Mouse (Mus musculus) kidney, adult 2 months (tissue): ENCODE measurements around the gene Zfp280d. TPM values are rescaled to one million over a fixed set of nuclear protein-coding genes. Genes with fewer than 3 reads are reported as not detected.
"Not testable (repeated sequence)": the region's sequence is repeated elsewhere in the genome, so short reads cannot be mapped to it uniquely, and the experiment has no call there.

ENCODE experiments used
- DNase-seq: peaks from one replicate; pipeline ENCODE4 v3.0.0; 2021
- H3K27ac ChIP-seq: fragments of 200-500 bp; 2 replicates; pipeline ENCODE4 v1.5.1; 2012; ENCODE audit warnings: low read depth, low read length, control low read depth, inconsistent platforms; ENCODE audit not compliant: insufficient read depth
- H3K27me3 ChIP-seq: fragments of 200-500 bp; replicated peaks from 2 replicates; pipeline ENCODE4 v1.6.1; 2012; ENCODE audit warnings: mild to moderate bottlenecking, moderate library complexity, low read length, inconsistent platforms; ENCODE audit not compliant: control insufficient read depth, insufficient read depth
- H3K36me3 ChIP-seq: fragments of 200-500 bp; 2 replicates; pipeline ENCODE4 v1.6.1; 2012; ENCODE audit warnings: mild to moderate bottlenecking, moderate library complexity, low read length, inconsistent platforms; ENCODE audit not compliant: control insufficient read depth, insufficient read depth
- H3K4me1 ChIP-seq: fragments of 200-500 bp; 2 replicates; pipeline ENCODE4 v1.6.1; 2011; ENCODE audit warnings: low read length; ENCODE audit not compliant: control insufficient read depth, insufficient read depth
- H3K4me3 ChIP-seq: fragments of 200-500 bp; 2 replicates; pipeline ENCODE4 v1.5.1; 2011; ENCODE audit warnings: mild to moderate bottlenecking, low read depth, low read length, control low read depth; ENCODE audit not compliant: insufficient read depth
- CTCF ChIP-seq: fragments of 200-500 bp; conservative IDR thresholded peaks from 2 replicates; pipeline ENCODE4 v1.5.1; 2011; ENCODE audit warnings: low read depth, mild to moderate bottlenecking, control low read depth, low read length, moderate library complexity, mixed read lengths; ENCODE audit not compliant: insufficient read depth, insufficient read length
- POLR2A ChIP-seq: fragments of 200-500 bp; IDR thresholded peaks from one replicate; pipeline ENCODE4 v1.6.1; 2011; ENCODE audit warnings: low read depth, low read length, control low read depth
- WGBS: fragments of 180-500 bp; shearing (Covaris S2); methylation state at CpG from one replicate; pipeline ENCODE4 v1.1.7; 2018; 5-methylcytosine and 5-hydroxymethylcytosine counted together
- polyA plus RNA-seq: library from polyadenylated mRNA; depleted of rRNA; stranded (reverse); fragments of >200 nt; gene quantifications from 2 replicates; pipeline ENCODE4 v1.2.3, GENCODE M21; 2012

The Zfp280d gene
- polyA plus RNA-seq, 1 experiment = 7.6 TPM

- WGBS = 78% methylated on average over 7 of the region's 7 CpGs
- H3K36me3 ChIP-seq = no peaks in the 10 kb centered on the region
- no peak overlapping the region for H3K4me3 ChIP-seq
- H3K4me1 ChIP-seq = no peaks in the 10 kb centered on the region
- H3K27ac ChIP-seq = no peak overlapping the region
- no peak for DNase-seq
- TF ChIP-seq POLR2A (no peak), CTCF (no peak)
- no peaks in the 10 kb centered on the region for H3K27me3 ChIP-seq
These were observed 118.0 kb downstream of the Zfp280d start for GRCm38 (mm10) chr9:72392686-72393085.

- no peak for TF ChIP-seq POLR2A
- no peak for TF ChIP-seq CTCF
- no peaks in the 10 kb centered on the region for H3K27me3 ChIP-seq
- DNase-seq = no peak
- no peaks in the 10 kb centered on the region for H3K4me1 ChIP-seq
- no peak overlapping the region for H3K4me3 ChIP-seq
- H3K27ac ChIP-seq = no peak overlapping the region
- WGBS = 83% methylated on average over 15 of the region's 15 CpGs
- no peaks in the 10 kb centered on the region for H3K36me3 ChIP-seq
These were observed 118.6 kb downstream of the Zfp280d start for GRCm38 (mm10) chr9:72393238-72393637.

- WGBS = 30% methylated on average over 8 of the region's 8 CpGs
- no peak overlapping the region for H3K27ac ChIP-seq
These were observed 119.2 kb downstream of the Zfp280d start for GRCm38 (mm10) chr9:72393869-72394341.

GRCm38 (mm10) chr9:72400121-72400520 is 125.5 kb downstream of the Zfp280d start:
- Histone ChIP-seq H3K4me3 (no peak overlapping the region), H3K36me3 (no peaks in the 10 kb centered on the region), H3K27ac (no peak overlapping the region), H3K27me3 (no peaks in the 10 kb centered on the region), H3K4me1 (no peaks in the 10 kb centered on the region)
- TF ChIP-seq POLR2A (no peak), CTCF (no peak)
- no peak for DNase-seq
- 35% methylated on average over 4 of the region's 4 CpGs for WGBS

More at GRCm38 (mm10) chr9:72393869-72394341, 119.2 kb downstream of the Zfp280d start:
- H3K36me3 ChIP-seq = no peaks in the 10 kb centered on the region
- no peaks in the 10 kb centered on the region for H3K27me3 ChIP-seq
- no peaks in the 10 kb centered on the region for H3K4me1 ChIP-seq
- TF ChIP-seq POLR2A (no peak), CTCF (no peak)
- H3K4me3 ChIP-seq = no peak overlapping the region
- no peak for DNase-seq

- 72% methylated on average over 4 of the region's 4 CpGs for WGBS
- not testable (repeated sequence) for DNase-seq, H3K27me3 ChIP-seq, H3K4me1 ChIP-seq, H3K27ac ChIP-seq, H3K36me3 ChIP-seq, H3K4me3 ChIP-seq
These were observed 127.1 kb downstream of the Zfp280d start for GRCm38 (mm10) chr9:72401769-72402168.

- Histone ChIP-seq H3K27ac (no peak overlapping the region), H3K36me3 (no peaks in the 10 kb centered on the region), H3K27me3 (no peaks in the 10 kb centered on the region), H3K4me1 (no peaks in the 10 kb centered on the region), H3K4me3 (no peak overlapping the region)
- no peak for DNase-seq
- TF ChIP-seq POLR2A = no peak
- TF ChIP-seq CTCF = no peak
- 77% methylated on average over 6 of the region's 6 CpGs for WGBS
These were observed 128.8 kb downstream of the Zfp280d start for GRCm38 (mm10) chr9:72403421-72403820.

- no peaks in the 10 kb centered on the region for H3K4me1 ChIP-seq
These were observed 129.8 kb downstream of the Zfp280d start for GRCm38 (mm10) chr9:72404446-72404845.

GRCm38 (mm10) chr9:72404934-72405333 is 130.3 kb downstream of the Zfp280d start:
- Histone ChIP-seq H3K27ac (no peak overlapping the region), H3K4me1 (no peaks in the 10 kb centered on the region), H3K27me3 (no peaks in the 10 kb centered on the region), H3K36me3 (no peaks in the 10 kb centered on the region), H3K4me3 (no peak overlapping the region)
- TF ChIP-seq POLR2A (no peak), CTCF (no peak)
- DNase-seq = no peak
- 83% methylated on average over 3 of the region's 3 CpGs for WGBS

More at GRCm38 (mm10) chr9:72404446-72404845, 129.8 kb downstream of the Zfp280d start:
- no peak overlapping the region for H3K4me3 ChIP-seq
- no peak for DNase-seq
- no peaks in the 10 kb centered on the region for H3K27me3 ChIP-seq
- H3K27ac ChIP-seq = no peak overlapping the region
- no peaks in the 10 kb centered on the region for H3K36me3 ChIP-seq
- TF ChIP-seq POLR2A (no peak), CTCF (no peak)
- 87% methylated on average over 8 of the region's 8 CpGs for WGBS
